Mouse (Mus musculus): ENCODE results near the gene Btbd11. TPM values are rescaled to one million over a fixed set of nuclear protein-coding genes. Genes with fewer than 3 reads are reported as not detected.

The Btbd11 gene
- polyA plus RNA-seq, 1 experiment from 2014 or later = 6.5 TPM

- Histone ChIP-seq H3K4me3 (ENCODE audit: low read depth, low read length) (no peak overlapping the region), H3K9ac (ENCODE audit: low read length) (no peak overlapping the region), H3K4me1 (replicated peaks; ENCODE audit: control insufficient read depth, insufficient read depth, low read length) (no peaks in the 10 kb centered on the region), H3K36me3 (ENCODE audit: control insufficient read depth, insufficient read depth, low read length) (no peaks in the 10 kb centered on the region), H3K9me3 (ENCODE audit: control insufficient read depth, low read length) (no peaks in the 10 kb centered on the region), H3K27me3 (ENCODE audit: control insufficient read depth, insufficient read depth, low read length) (no peaks in the 10 kb centered on the region), H3K27ac (ENCODE audit: low read depth, low read length) (no peak overlapping the region), H3K4me2 (ENCODE audit: low read depth, low read length, severe bottlenecking) (no peak overlapping the region)
- 91% methylated on average over 3 of the region's 3 CpGs for WGBS
- ATAC-seq (replicated peaks; ENCODE audit: low FRiP score) (no peak), DNase-seq (ENCODE audit: low spot score) (no peak)
These were observed 56.8 kb downstream of the Btbd11 start for GRCm38 (mm10) chr10:85443371-85443770.

GRCm38 (mm10) chr10:85445891-85446290 lies 59.3 kb downstream of the Btbd11 start:
- DNase-seq (ENCODE audit: low spot score) (no peak), ATAC-seq (replicated peaks; ENCODE audit: low FRiP score) (no peak)
- no peak overlapping the region for H3K27ac ChIP-seq (ENCODE audit: low read depth, low read length)
- H3K4me1 ChIP-seq (replicated peaks; ENCODE audit: control insufficient read depth, insufficient read depth, low read length) = no peaks in the 10 kb centered on the region
- no peaks in the 10 kb centered on the region for H3K9me3 ChIP-seq (ENCODE audit: control insufficient read depth, low read length)
- no peaks in the 10 kb centered on the region for H3K36me3 ChIP-seq (ENCODE audit: control insufficient read depth, insufficient read depth, low read length)
- peaks cover 2% of the 10 kb centered on the region; the same call in 1 of the 2 replicates for H3K27me3 ChIP-seq (ENCODE audit: control insufficient read depth, insufficient read depth, low read length)
- no peak overlapping the region for H3K4me2 ChIP-seq (ENCODE audit: low read depth, low read length, severe bottlenecking)
- H3K4me3 ChIP-seq (ENCODE audit: low read depth, low read length) = no peak overlapping the region
- WGBS = 90% methylated on average over 3 of the region's 3 CpGs
- no peak overlapping the region for H3K9ac ChIP-seq (ENCODE audit: low read length)

- no peak for DNase-seq (ENCODE audit: low spot score)
- H3K4me2 ChIP-seq (ENCODE audit: low read depth, low read length, severe bottlenecking) = no peak overlapping the region
- no peaks in the 10 kb centered on the region for H3K36me3 ChIP-seq (ENCODE audit: control insufficient read depth, insufficient read depth, low read length)
- H3K9ac ChIP-seq (ENCODE audit: low read length) = no peak overlapping the region
- no peaks in the 10 kb centered on the region for H3K9me3 ChIP-seq (ENCODE audit: control insufficient read depth, low read length)
- 92% methylated on average over 1 of the region's 1 CpGs for WGBS
- no peak overlapping the region for H3K4me3 ChIP-seq (ENCODE audit: low read depth, low read length)
- no peak overlapping the region for H3K27ac ChIP-seq (ENCODE audit: low read depth, low read length)
- peaks cover 2% of the 10 kb centered on the region; the same call in 1 of the 2 replicates for H3K27me3 ChIP-seq (ENCODE audit: control insufficient read depth, insufficient read depth, low read length)
- ATAC-seq (replicated peaks; ENCODE audit: low FRiP score) = no peak
- H3K4me1 ChIP-seq (replicated peaks; ENCODE audit: control insufficient read depth, insufficient read depth, low read length) = 0 out of 2 replicates have a peak, but pooled peaks cover 2% of the 10 kb centered on the region
These were observed 60.1 kb downstream of the Btbd11 start for GRCm38 (mm10) chr10:85446700-85447099.

GRCm38 (mm10) chr10:85447869-85448268 lies 61.3 kb downstream of the Btbd11 start:
- H3K9me3 ChIP-seq (ENCODE audit: control insufficient read depth, low read length) = no peaks in the 10 kb centered on the region
- H3K27me3 ChIP-seq (ENCODE audit: control insufficient read depth, insufficient read depth, low read length) = peaks cover 5% of the 10 kb centered on the region
- H3K27ac ChIP-seq (ENCODE audit: low read depth, low read length) = no peak overlapping the region
- no peak for DNase-seq (ENCODE audit: low spot score)
- H3K36me3 ChIP-seq (ENCODE audit: control insufficient read depth, insufficient read depth, low read length) = no peaks in the 10 kb centered on the region
- no peak for ATAC-seq (replicated peaks; ENCODE audit: low FRiP score)
- no peak overlapping the region for H3K4me2 ChIP-seq (ENCODE audit: low read depth, low read length, severe bottlenecking)
- WGBS = 86% methylated on average over 2 of the region's 2 CpGs
- no peak overlapping the region for H3K9ac ChIP-seq (ENCODE audit: low read length)
- H3K4me1 ChIP-seq (replicated peaks; ENCODE audit: control insufficient read depth, insufficient read depth, low read length) = 0 out of 2 replicates have a peak, but pooled peaks cover 3% of the 10 kb centered on the region
- no peak overlapping the region for H3K4me3 ChIP-seq (ENCODE audit: low read depth, low read length)

- 27% methylated on average over 8 of the region's 8 CpGs for WGBS
- Histone ChIP-seq H3K9ac (ENCODE audit: low read length) (no peak overlapping the region), H3K4me1 (replicated peaks; ENCODE audit: control insufficient read depth, insufficient read depth, low read length) (0 out of 2 replicates have a peak, but pooled peaks cover 5% of the 10 kb centered on the region), H3K36me3 (ENCODE audit: control insufficient read depth, insufficient read depth, low read length) (no peaks in the 10 kb centered on the region), H3K27me3 (ENCODE audit: control insufficient read depth, insufficient read depth, low read length) (peaks cover 7% of the 10 kb centered on the region), H3K27ac (ENCODE audit: low read depth, low read length) (no peak overlapping the region), H3K4me3 (ENCODE audit: low read depth, low read length) (no peak overlapping the region), H3K9me3 (ENCODE audit: control insufficient read depth, low read length) (no peaks in the 10 kb centered on the region), H3K4me2 (ENCODE audit: low read depth, low read length, severe bottlenecking) (no peak overlapping the region)
- ATAC-seq (replicated peaks; ENCODE audit: low FRiP score) = no peak
- no peak for DNase-seq (ENCODE audit: low spot score)
These were observed 65.2 kb downstream of the Btbd11 start for GRCm38 (mm10) chr10:85451629-85452368.

- ATAC-seq (replicated peaks; ENCODE audit: low FRiP score) (no peak), DNase-seq (ENCODE audit: low spot score) (no peak)
- H3K4me3 ChIP-seq (ENCODE audit: low read depth, low read length) = no peak overlapping the region
- no peaks in the 10 kb centered on the region for H3K36me3 ChIP-seq (ENCODE audit: control insufficient read depth, insufficient read depth, low read length)
- H3K4me2 ChIP-seq (ENCODE audit: low read depth, low read length, severe bottlenecking) = no peak overlapping the region
- WGBS = 89% methylated on average over 2 of the region's 2 CpGs
- H3K4me1 ChIP-seq (replicated peaks; ENCODE audit: control insufficient read depth, insufficient read depth, low read length) = 0 out of 2 replicates have a peak, but pooled peaks cover 5% of the 10 kb centered on the region
- peaks cover 7% of the 10 kb centered on the region for H3K27me3 ChIP-seq (ENCODE audit: control insufficient read depth, insufficient read depth, low read length)
- H3K27ac ChIP-seq (ENCODE audit: low read depth, low read length) = no peak overlapping the region
- no peaks in the 10 kb centered on the region for H3K9me3 ChIP-seq (ENCODE audit: control insufficient read depth, low read length)
- H3K9ac ChIP-seq (ENCODE audit: low read length) = no peak overlapping the region
These were observed 66.7 kb downstream of the Btbd11 start for GRCm38 (mm10) chr10:85453221-85453775.

- H3K27me3 ChIP-seq (ENCODE audit: control insufficient read depth, insufficient read depth, low read length) = peaks cover 5% of the 10 kb centered on the region; the same call in 1 of the 2 replicates
- no peak for ATAC-seq (replicated peaks; ENCODE audit: low FRiP score)
- 48% methylated on average over 4 of the region's 4 CpGs for WGBS
- no peaks in the 10 kb centered on the region for H3K9me3 ChIP-seq (ENCODE audit: control insufficient read depth, low read length)
- H3K9ac ChIP-seq (ENCODE audit: low read length) = no peak overlapping the region
- no peak overlapping the region for H3K4me2 ChIP-seq (ENCODE audit: low read depth, low read length, severe bottlenecking)
- 0 out of 2 replicates have a peak, but pooled peaks cover 5% of the 10 kb centered on the region for H3K4me1 ChIP-seq (replicated peaks; ENCODE audit: control insufficient read depth, insufficient read depth, low read length)
- no peak overlapping the region for H3K27ac ChIP-seq (ENCODE audit: low read depth, low read length)
- no peak overlapping the region for H3K4me3 ChIP-seq (ENCODE audit: low read depth, low read length)
- no peak for DNase-seq (ENCODE audit: low spot score)
- no peaks in the 10 kb centered on the region for H3K36me3 ChIP-seq (ENCODE audit: control insufficient read depth, insufficient read depth, low read length)
These were observed 69.4 kb downstream of the Btbd11 start for GRCm38 (mm10) chr10:85455985-85456384.

GRCm38 (mm10) chr10:85458744-85459344 lies 72.2 kb downstream of the Btbd11 start:
- Histone ChIP-seq H3K9me3 (ENCODE audit: control insufficient read depth, low read length) (no peaks in the 10 kb centered on the region), H3K4me2 (ENCODE audit: low read depth, low read length, severe bottlenecking) (no peak overlapping the region), H3K4me1 (replicated peaks; ENCODE audit: control insufficient read depth, insufficient read depth, low read length) (0 out of 2 replicates have a peak, but pooled peaks cover 2% of the 10 kb centered on the region), H3K9ac (ENCODE audit: low read length) (no peak overlapping the region), H3K36me3 (ENCODE audit: control insufficient read depth, insufficient read depth, low read length) (no peaks in the 10 kb centered on the region), H3K27me3 (ENCODE audit: control insufficient read depth, insufficient read depth, low read length) (no peaks in the 10 kb centered on the region; the same call in 1 of the 2 replicates), H3K27ac (ENCODE audit: low read depth, low read length) (no peak overlapping the region), H3K4me3 (ENCODE audit: low read depth, low read length) (no peak overlapping the region)
- no peak for ATAC-seq (replicated peaks; ENCODE audit: low FRiP score)
- WGBS = 55% methylated on average over 17 of the region's 17 CpGs
- DNase-seq (ENCODE audit: low spot score) = peak; percentile 57

Data from forebrain, embryonic 11.5 days (tissue).